Mouse (Mus musculus) embryonic facial prominence, embryonic 15.5 days (tissue): ENCODE data around the gene 4930558K02Rik. TPM values are rescaled to one million over a fixed set of nuclear protein-coding genes. Genes with fewer than 3 reads are reported as not detected.

Experiments
- ATAC-seq: fragments of 200-750 bp; cut with Nextera tagmentation; 2 replicates; pipeline ENCODE4 v1.8.0; 2017; ENCODE audit warnings: low read depth, moderate TSS enrichment; ENCODE audit not compliant: insufficient number of reproducible peaks, low FRiP score, low TSS enrichment
- H3K27ac ChIP-seq: fragments of 300-500 bp; sonication (generic); replicated peaks from 2 replicates; pipeline ENCODE4 v1.5.1; 2015; ENCODE audit warnings: mild to moderate bottlenecking, inconsistent platforms
- H3K27me3 ChIP-seq: fragments of 300-500 bp; sonication (generic); 2 replicates; pipeline ENCODE4 v1.6.1; 2015; ENCODE audit warnings: inconsistent platforms
- H3K36me3 ChIP-seq: fragments of 300-500 bp; sonication (generic); 2 replicates; pipeline ENCODE4 v1.6.1; 2015; ENCODE audit warnings: mild to moderate bottlenecking, inconsistent platforms
- H3K4me1 ChIP-seq: fragments of 300-500 bp; sonication (generic); 2 replicates; pipeline ENCODE4 v1.6.1; 2015; ENCODE audit warnings: inconsistent platforms
- H3K4me2 ChIP-seq: fragments of 300-500 bp; sonication (generic); replicated peaks from 2 replicates; pipeline ENCODE4 v1.6.1; 2015; ENCODE audit warnings: mild to moderate bottlenecking, inconsistent platforms
- H3K4me3 ChIP-seq: fragments of 300-500 bp; sonication (generic); replicated peaks from 2 replicates; pipeline ENCODE4 v1.5.1; 2015; ENCODE audit warnings: mild to moderate bottlenecking, inconsistent platforms
- H3K9ac ChIP-seq: fragments of 300-500 bp; sonication (generic); 2 replicates; pipeline ENCODE4 v1.6.1; 2015; ENCODE audit warnings: inconsistent platforms
- H3K9me3 ChIP-seq: fragments of 300-500 bp; sonication (generic); replicated peaks from 2 replicates; pipeline ENCODE4 v1.6.1; 2016; ENCODE audit warnings: inconsistent platforms
- WGBS: fragments of 180-500 bp; shearing (Covaris S2); methylation state at CpG from one replicate; pipeline ENCODE4 v1.1.7; 2015; 5-methylcytosine and 5-hydroxymethylcytosine counted together
- polyA plus RNA-seq: library from polyadenylated mRNA; unstranded; fragments of >200 nt; fragmentation: Nextera tagmentation; extraction: Ambion mirVana; gene quantifications from 2 replicates; pipeline ENCODE4 v1.2.1, GENCODE M21; 2015

4930558K02Rik gene
- polyA plus RNA-seq, 1 experiment from 2014 or later: not detected

GRCm38 (mm10) chr1:161970874-161971273 is 8.6 kb downstream of the 4930558K02Rik start:
- Histone ChIP-seq H3K27me3 (no peaks in the 10 kb centered on the region), H3K4me1 (peaks cover 27% of the 10 kb centered on the region), H3K27ac (no peak overlapping the region), H3K9me3 (no peaks in the 10 kb centered on the region), H3K4me2 (no peak overlapping the region), H3K4me3 (no peak overlapping the region), H3K36me3 (peaks cover 11% of the 10 kb centered on the region), H3K9ac (no peak overlapping the region)
- no peak for ATAC-seq
- 94% methylated on average over 9 of the region's 9 CpGs for WGBS

GRCm38 (mm10) chr1:161968589-161969407 is 10.6 kb downstream of the 4930558K02Rik start, which contains the start of gene Pigc:
TSS of gene Pigc (plus strand) at chr1:161969186.
- H3K9ac ChIP-seq: peak within 1 kb of the TSS; percentile 62
- peaks cover 11% of the 10 kb centered on the region for H3K36me3 ChIP-seq
- peaks cover 19% of the 10 kb centered on the region for H3K4me1 ChIP-seq
- peak within 1 kb of the TSS; percentile 56 for H3K4me2 ChIP-seq
- no peaks in the 10 kb centered on the region for H3K9me3 ChIP-seq
- H3K27me3 ChIP-seq: no peaks in the 10 kb centered on the region
- H3K4me3 ChIP-seq: peak within 1 kb of the TSS; percentile 67
- peak within 1 kb of the TSS; percentile 83 for H3K27ac ChIP-seq
- 3% methylated on average over 38 of the region's 38 CpGs for WGBS
- peak; percentile 97 for ATAC-seq

GRCm38 (mm10) chr1:161967936-161968335 is 11.5 kb downstream of the 4930558K02Rik start:
- Histone ChIP-seq H3K27ac (no peak overlapping the region), H3K4me1 (peaks cover 16% of the 10 kb centered on the region), H3K9ac (no peak overlapping the region), H3K36me3 (peaks cover 11% of the 10 kb centered on the region), H3K9me3 (no peaks in the 10 kb centered on the region), H3K4me2 (no peak overlapping the region), H3K27me3 (no peaks in the 10 kb centered on the region), H3K4me3 (no peak overlapping the region)
- WGBS: 73% methylated on average over 2 of the region's 2 CpGs
- ATAC-seq: no peak

- no peak overlapping the region for H3K4me3 ChIP-seq
- H3K9ac ChIP-seq: no peak overlapping the region
- no peak overlapping the region for H3K4me2 ChIP-seq
- no peaks in the 10 kb centered on the region for H3K4me1 ChIP-seq
- H3K9me3 ChIP-seq: no peaks in the 10 kb centered on the region
- H3K27me3 ChIP-seq: no peaks in the 10 kb centered on the region
- no peak overlapping the region for H3K27ac ChIP-seq
- no peak for ATAC-seq
- no peaks in the 10 kb centered on the region for H3K36me3 ChIP-seq
- WGBS: 42% methylated on average over 3 of the region's 3 CpGs
These were observed 16.7 kb downstream of the 4930558K02Rik start for GRCm38 (mm10) chr1:161962465-161963377.

- Histone ChIP-seq H3K27ac (no peak overlapping the region), H3K9ac (no peak overlapping the region), H3K4me2 (no peak overlapping the region), H3K4me1 (no peaks in the 10 kb centered on the region), H3K9me3 (no peaks in the 10 kb centered on the region), H3K36me3 (no peaks in the 10 kb centered on the region), H3K4me3 (no peak overlapping the region), H3K27me3 (no peaks in the 10 kb centered on the region)
- 81% methylated on average over 19 of the region's 19 CpGs for WGBS
- no peak for ATAC-seq
These were observed 21.2 kb downstream of the 4930558K02Rik start for GRCm38 (mm10) chr1:161957964-161958950.

GRCm38 (mm10) chr1:161955846-161956245 is 23.6 kb downstream of the 4930558K02Rik start:
- no peak for ATAC-seq
- Histone ChIP-seq H3K4me2 (no peak overlapping the region), H3K9ac (no peak overlapping the region), H3K27me3 (no peaks in the 10 kb centered on the region), H3K9me3 (no peaks in the 10 kb centered on the region), H3K27ac (no peak overlapping the region), H3K36me3 (no peaks in the 10 kb centered on the region), H3K4me3 (no peak overlapping the region), H3K4me1 (no peaks in the 10 kb centered on the region)
- WGBS: 69% methylated on average over 5 of the region's 5 CpGs

GRCm38 (mm10) chr1:161952599-161952998 is 26.8 kb downstream of the 4930558K02Rik start:
- Histone ChIP-seq H3K9me3 (no peaks in the 10 kb centered on the region), H3K9ac (no peak overlapping the region), H3K27me3 (no peaks in the 10 kb centered on the region), H3K4me2 (no peak overlapping the region), H3K4me1 (no peaks in the 10 kb centered on the region), H3K36me3 (no peaks in the 10 kb centered on the region), H3K4me3 (no peak overlapping the region), H3K27ac (no peak overlapping the region)
- no peak for ATAC-seq
- 64% methylated on average over 1 of the region's 1 CpGs for WGBS

GRCm38 (mm10) chr1:161951009-161951779 is 28.2 kb downstream of the 4930558K02Rik start:
- no peaks in the 10 kb centered on the region for H3K27me3 ChIP-seq
- H3K9ac ChIP-seq: no peak overlapping the region
- no peak overlapping the region for H3K27ac ChIP-seq
- ATAC-seq: no peak
- no peak overlapping the region for H3K4me2 ChIP-seq
- 68% methylated on average over 5 of the region's 5 CpGs for WGBS
- no peaks in the 10 kb centered on the region for H3K4me1 ChIP-seq
- H3K9me3 ChIP-seq: no peaks in the 10 kb centered on the region
- no peak overlapping the region for H3K4me3 ChIP-seq
- H3K36me3 ChIP-seq: no peaks in the 10 kb centered on the region

GRCm38 (mm10) chr1:161942082-161942481 is 37.4 kb downstream of the 4930558K02Rik start:
- WGBS: 84% methylated on average over 2 of the region's 2 CpGs
- ATAC-seq: no peak
- H3K36me3 ChIP-seq: no peaks in the 10 kb centered on the region

GRCm38 (mm10) chr1:161932286-161932685 is 47.1 kb downstream of the 4930558K02Rik start:
- 70% methylated on average over 4 of the region's 4 CpGs for WGBS
- no peak for ATAC-seq
- Histone ChIP-seq H3K4me3 (no peak overlapping the region), H3K36me3 (no peaks in the 10 kb centered on the region), H3K9me3 (no peaks in the 10 kb centered on the region), H3K27ac (no peak overlapping the region), H3K9ac (no peak overlapping the region), H3K4me2 (no peak overlapping the region), H3K27me3 (no peaks in the 10 kb centered on the region), H3K4me1 (no peaks in the 10 kb centered on the region)

More at GRCm38 (mm10) chr1:161942082-161942481, 37.4 kb downstream of the 4930558K02Rik start:
- Histone ChIP-seq H3K27ac (no peak overlapping the region), H3K9me3 (no peaks in the 10 kb centered on the region), H3K4me1 (no peaks in the 10 kb centered on the region), H3K4me3 (no peak overlapping the region), H3K4me2 (no peak overlapping the region), H3K27me3 (no peaks in the 10 kb centered on the region), H3K9ac (no peak overlapping the region)
